Mouse (Mus musculus): Measurements from ENCODE around the gene Tnfrsf22.

The Tnfrsf22 gene

DNA sequence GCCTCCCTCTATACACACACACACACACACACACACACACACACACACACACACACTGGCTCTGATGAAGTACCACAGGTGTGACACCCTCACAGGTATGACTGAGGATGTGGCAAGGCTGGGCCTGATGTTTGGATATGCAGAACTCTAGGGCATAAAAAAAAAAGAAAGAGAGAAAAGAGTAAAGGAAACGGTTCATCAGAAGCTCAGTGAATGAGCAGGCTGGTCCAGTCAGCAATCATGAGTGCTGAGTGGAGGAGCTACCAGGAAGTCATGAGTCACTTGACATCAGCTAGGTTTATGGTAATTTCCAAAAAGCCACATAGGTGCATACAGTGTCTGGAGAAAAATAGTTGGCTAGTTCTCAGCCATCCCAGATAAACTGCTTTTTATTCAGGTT is 20.0 kb downstream of the Tnfrsf22 start:
- DNase-seq: no peak

GRCm38 (mm10) chr7:143628540-143628939 is 20.9 kb downstream of the Tnfrsf22 start, which contains the start of gene Tnfrsf26:
TSS of gene Tnfrsf26 (minus strand) at chr7:143628722.
- no peak for DNase-seq

GRCm38 (mm10) chr7:143627555-143628286 is 21.7 kb downstream of the Tnfrsf22 start:
- DNase-seq: peak in 1 of 2 experiments; percentile 9

DNA sequence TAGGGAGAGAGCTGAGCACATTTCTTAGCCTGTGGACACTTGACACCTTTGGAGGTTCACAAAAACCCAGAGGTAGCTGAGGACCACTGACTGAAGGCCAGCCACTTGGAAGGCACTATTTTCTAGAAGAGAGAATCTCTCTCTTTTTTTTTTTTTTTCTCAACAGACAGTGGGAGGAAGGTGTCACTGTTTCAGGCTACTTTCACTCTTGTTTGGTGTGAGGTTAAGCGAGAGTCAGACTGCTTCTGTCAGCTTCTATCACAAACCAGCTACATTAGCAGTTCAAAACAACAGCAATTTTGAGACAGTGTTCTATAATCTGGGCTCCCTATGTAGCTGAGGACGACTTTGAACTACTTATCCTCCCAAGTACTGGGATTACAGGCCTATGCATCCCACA is 23.3 kb downstream of the Tnfrsf22 start:
- no peak for DNase-seq

- DNase-seq: no peak
Measured at GRCm38 (mm10) chr7:143625151-143625550, 24.3 kb downstream of the Tnfrsf22 start.

DNA sequence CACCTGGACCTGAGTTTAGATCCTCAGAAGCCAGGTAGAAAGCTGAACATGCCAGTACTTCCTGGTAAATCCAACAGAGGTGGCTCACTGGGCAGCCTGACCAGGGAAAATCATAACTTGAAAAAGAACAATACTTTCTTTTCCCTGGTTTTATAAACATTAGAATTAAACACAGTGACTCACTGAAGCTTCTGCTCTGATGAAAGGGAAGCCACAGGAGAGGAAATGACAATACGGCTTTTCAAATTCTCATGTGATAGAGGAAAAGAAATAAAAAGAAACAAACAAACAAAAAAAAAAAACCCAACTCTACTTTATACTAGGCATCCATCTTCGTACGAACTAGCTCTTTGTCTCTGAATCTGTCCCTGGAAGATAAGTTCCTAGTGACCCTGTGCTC is 24.9 kb downstream of the Tnfrsf22 start:
- DNase-seq: no peak

DNA sequence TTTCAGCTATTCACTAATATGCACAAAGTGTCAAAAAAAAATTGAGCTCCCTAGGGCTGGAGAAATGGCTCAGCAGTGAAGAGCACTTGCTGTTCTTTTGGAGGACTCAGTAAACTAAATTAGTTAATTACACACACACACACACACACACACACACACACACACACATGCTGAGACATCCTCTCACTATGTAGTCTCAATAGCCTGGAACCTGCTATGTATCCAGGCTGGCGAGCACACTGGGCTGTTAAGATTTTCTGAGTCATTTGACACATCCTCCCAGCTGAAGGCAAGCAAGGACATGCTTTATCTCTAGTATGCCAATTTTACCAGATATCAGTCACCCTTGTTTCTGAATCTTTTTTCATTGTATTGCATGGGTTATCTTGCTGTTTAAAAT is 28.5 kb downstream of the Tnfrsf22 start:
- no peak for DNase-seq

DNA sequence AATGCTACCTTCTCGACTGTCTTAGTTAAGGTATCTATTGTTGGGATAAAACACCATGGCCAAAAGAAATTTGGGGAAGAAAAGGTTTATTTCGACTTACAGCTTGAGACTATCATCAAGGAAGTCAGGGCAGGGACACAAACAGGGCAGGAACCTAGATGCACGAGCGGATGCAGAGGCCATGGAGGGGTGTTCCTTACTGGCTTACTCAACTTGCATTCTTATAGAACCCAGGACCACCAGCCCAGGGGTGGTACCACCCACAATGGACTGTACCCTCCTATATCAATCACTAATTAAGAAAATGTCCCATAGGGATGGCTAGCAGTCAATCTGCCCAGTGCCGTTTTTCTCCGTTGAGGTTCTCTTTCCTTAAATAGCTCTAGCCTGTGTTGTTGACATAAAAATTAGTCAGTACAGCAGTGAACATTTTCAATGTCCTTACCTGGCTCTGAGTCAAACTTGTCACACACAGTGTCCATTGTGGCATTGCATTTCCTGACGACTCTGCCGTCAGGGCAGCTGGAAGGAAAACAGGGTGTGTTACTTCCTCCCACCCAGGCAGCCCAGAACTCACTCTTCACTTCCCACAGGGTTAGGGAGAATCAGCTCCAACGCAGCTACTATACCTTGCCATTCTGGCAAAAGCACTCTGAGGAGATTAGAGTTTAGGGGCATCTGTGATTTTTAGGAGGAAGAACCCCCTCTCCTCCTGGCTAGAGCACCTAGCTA is 34.9 kb downstream of the Tnfrsf22 start:
- DNase-seq: peak; percentile 56 to 74

GRCm38 (mm10) chr7:143612215-143612614 is 37.2 kb downstream of the Tnfrsf22 start:
- DNase-seq: peak in 1 of 2 experiments; percentile 37

DNA sequence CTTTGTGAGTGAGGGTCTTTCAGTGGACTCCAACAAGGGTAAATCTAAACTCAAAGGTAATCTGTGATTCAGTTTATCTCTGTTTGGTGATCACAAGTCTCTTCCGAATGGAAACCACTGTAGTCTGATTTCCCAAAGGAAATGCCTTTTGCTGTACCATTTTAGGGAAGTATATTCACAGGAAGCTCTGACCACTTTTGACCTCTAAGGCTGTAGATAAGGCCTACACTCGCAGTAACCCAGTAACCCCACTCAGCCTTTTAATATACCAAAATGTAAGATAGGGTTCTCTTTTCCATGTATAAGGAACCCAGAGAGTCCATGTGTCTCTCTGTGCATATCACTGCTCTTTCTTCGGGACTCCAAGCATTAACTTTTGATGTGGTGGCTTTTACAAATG is 44.1 kb downstream of the Tnfrsf22 start:
- no peak for DNase-seq

- no peak for DNase-seq
Measured at GRCm38 (mm10) chr7:143604889-143605288, 44.6 kb downstream of the Tnfrsf22 start.

DNA sequence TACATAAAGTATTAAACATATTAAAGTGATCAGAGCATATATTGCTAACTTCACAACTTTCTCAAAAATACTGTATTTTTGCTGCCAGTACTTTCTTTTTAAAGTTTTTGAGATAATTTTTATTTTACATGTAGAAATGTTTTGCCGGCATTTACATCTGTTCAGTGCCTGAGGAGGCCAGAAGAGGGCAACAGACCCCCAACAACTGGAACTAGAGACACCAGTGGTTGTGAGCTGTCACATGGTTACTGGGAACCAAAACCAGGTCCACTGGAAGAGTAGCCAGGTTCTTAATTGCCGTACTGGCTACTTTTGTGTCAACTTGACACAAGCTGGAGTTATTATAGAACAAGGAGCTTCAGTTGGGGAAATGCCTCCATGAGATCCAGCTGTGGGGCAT is 47.8 kb downstream of the Tnfrsf22 start:
- DNase-seq: no peak

DNA sequence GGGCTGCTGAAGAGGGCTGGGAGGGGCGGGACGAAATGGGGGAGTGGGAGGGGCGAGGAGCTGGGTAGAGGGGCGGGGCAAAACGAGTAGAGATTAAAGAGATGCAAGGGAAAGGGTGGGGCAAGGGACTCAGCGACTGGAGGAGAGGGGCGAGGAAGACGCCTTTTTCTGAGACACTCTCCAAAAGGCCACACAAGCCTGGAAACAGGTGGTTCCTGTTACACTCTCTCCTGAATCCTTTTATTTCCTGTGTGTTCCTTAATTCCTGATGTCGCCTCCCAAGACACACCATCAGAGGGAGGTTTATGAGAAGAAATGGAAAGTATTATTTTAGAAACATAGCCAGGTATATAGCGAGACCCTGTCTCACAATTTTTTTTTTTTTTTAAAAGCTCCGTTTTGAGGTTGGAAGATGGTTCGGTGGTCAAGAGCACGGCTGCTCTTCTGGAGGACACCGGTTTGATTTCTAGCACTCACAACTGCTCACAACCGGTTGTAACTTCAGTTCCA is 49.2 kb downstream of the Tnfrsf22 start:
- no peak for DNase-seq

GRCm38 (mm10) chr7:143599428-143600230 is 49.8 kb downstream of the Tnfrsf22 start, which contains the start of gene Cars:
TSS of gene Cars (minus strand) at chr7:143600090.
- DNase-seq: peak; percentile 97 to 98

GRCm38 (mm10) chr7:143594865-143595264 is 54.6 kb downstream of the Tnfrsf22 start:
- DNase-seq: peak; percentile 15 to 48

DNA sequence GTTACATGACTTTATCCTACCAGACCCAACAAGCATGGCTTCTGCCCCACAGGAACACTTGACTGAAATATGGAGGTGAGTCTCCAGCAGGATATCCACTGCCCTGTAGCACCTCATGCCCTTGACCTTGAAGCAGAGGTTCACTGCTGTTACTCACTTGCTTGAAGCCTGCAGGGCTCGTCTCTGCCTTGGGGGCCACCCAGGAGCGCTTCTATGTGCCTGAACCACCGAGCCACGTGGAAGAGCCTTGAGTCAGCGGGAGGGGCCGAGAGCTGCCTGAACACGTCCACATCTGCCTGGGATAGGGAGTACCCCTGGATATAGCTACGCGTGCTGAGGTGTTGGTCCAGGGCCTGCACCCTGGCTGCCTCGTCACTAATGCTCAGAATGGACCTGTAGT is 57.2 kb downstream of the Tnfrsf22 start:
- DNase-seq: no peak

GRCm38 (mm10) chr7:143588006-143588405 is 61.5 kb downstream of the Tnfrsf22 start:
- no peak for DNase-seq

- DNase-seq: no peak
Measured at GRCm38 (mm10) chr7:143587586-143587985, 61.9 kb downstream of the Tnfrsf22 start.

Measured in kidney, postnatal 36 days (tissue).